Mouse (Mus musculus) G1E-ER4 (cell line): ENCODE data around the gene Etl4. TPM values are rescaled to one million over a fixed set of nuclear protein-coding genes. Genes with fewer than 3 reads are reported as not detected.

Experiments used
- GATA1 ChIP-seq: IDR thresholded peaks from one replicate; pipeline ENCODE4 v1.8.0; 2012; ENCODE audit warnings: low read length, inconsistent platforms
- polyA plus RNA-seq: library from polyadenylated mRNA; stranded (reverse); fragments of >175 nt; gene quantifications from 2 replicates; pipeline ENCODE4 v1.2.3, GENCODE M21; 2012

Gene Etl4
- polyA plus RNA-seq, 1 experiment, result not detected

- no peak for TF ChIP-seq GATA1
Measured at GRCm38 (mm10) chr2:20665309-20665971, 755.9 kb downstream of the Etl4 start.

- no peak for TF ChIP-seq GATA1
Measured at GRCm38 (mm10) chr2:20666051-20666478, 756.5 kb downstream of the Etl4 start.

GRCm38 (mm10) chr2:20667876-20668275 lies 758.3 kb downstream of the Etl4 start:
- TF ChIP-seq GATA1, result no peak

- no peak for TF ChIP-seq GATA1
Measured at GRCm38 (mm10) chr2:20669367-20669766, 759.8 kb downstream of the Etl4 start.

DNA sequence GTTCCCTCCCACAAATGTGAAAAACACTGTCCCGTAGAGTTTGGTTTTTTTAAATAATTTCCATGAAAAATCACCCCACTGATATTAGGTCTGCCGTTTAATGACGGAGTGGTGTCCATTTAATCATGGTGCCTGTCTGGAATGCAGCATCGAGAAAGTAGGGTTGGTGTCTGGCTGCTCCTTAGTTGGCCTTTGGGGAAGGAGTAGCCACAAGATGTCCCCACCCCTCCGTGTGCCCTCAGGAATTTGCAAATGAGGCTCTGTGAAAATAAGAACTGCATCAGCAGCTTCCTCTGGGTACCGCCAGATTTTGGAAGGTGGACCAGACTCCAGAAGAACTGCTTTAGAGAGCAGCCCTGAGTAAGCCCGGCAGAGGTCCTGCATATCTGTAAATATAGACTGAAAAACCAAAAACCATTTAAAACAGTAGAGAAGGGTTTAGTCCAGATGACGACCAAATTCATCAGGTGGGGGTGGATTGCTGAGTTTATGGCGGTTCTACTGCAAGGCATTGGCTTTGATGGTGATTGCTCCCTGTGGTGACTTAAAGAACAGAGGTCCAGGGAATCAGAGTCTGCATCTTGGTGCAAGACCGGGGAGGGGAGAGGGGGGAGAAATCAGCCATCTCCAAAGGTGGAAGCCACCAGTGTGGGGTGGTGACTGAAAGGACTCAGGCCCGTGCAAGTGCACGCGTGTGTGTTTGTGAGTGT lies 762.1 kb downstream of the Etl4 start:
- TF ChIP-seq GATA1, result no peak

DNA sequence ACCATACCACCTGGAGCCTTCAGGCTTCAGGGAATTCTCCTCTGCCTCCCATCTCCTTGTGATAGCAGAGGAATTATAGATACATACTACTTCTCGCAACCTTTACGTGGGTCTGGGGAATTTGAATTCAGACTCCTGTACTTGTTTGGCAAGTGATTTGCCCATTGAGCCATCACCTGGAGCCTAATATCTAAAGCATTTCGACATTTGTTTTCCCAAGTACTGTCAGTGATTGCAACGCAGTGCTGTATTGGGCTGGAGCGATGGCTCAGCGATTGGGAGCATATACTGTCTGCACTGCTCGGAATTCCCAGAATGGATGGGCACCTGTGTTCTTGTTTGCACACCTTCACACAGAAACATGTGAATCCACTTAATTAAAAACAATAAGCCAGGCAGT lies 762.7 kb downstream of the Etl4 start:
- no peak for TF ChIP-seq GATA1

DNA sequence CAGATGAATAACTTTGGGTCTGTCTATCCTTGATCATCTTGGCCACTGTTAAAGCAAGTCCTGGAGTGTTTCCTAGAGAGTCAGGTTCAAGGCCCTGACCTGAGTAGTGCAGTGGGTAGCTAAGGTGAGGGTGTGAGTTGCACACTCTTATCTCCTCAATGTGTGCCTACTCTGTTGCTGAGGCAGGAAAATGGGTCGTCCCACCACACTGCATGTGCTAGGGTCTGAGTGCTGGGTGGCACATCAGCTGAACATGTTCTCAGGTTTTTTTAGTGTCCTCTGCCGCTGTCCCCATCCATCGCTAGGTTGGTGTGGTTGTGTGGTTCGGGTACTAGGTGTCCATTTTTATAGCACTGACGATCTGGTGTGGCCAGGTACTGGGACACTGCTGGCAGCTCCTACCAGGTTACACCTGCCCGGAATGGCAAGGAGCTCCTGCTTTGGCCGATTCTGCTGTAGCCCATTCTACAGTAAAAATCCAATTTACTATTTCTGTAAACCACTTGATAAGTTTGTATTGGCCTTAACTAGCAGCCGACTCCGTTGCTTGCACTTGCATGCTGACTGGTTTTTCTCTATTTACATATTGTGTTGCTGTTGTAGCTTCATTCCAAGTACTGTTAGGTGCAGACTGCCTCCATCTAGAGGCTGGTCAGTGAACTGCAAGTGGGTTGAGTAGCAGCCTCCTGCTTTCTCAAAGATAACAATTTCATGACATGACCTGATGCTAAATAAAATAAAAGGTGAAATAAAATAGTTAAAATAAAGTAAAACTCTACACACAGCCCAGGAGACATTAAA lies 763.4 kb downstream of the Etl4 start:
- TF ChIP-seq GATA1, result no peak

GRCm38 (mm10) chr2:20676379-20676778 lies 766.8 kb downstream of the Etl4 start:
- TF ChIP-seq GATA1, result no peak

DNA sequence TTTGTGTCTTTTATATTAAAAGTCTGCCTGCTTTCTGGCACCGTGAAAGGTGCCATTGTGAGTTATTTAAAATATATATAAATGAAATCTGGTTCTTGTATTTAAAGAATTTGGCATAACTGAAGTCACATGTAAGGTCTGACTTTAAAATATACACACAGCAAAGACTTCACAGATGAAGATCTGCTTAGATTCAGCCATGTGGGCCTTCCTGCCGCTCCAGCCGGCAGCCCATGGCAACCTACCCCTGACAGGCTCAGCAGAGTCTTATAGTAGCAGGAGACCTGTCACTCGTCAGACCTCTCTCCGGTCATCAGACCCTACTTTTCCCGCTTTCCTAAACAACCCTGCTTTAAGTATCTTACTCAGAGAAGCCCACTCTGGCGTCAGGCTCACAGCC lies 769.2 kb downstream of the Etl4 start:
- no peak for TF ChIP-seq GATA1

DNA sequence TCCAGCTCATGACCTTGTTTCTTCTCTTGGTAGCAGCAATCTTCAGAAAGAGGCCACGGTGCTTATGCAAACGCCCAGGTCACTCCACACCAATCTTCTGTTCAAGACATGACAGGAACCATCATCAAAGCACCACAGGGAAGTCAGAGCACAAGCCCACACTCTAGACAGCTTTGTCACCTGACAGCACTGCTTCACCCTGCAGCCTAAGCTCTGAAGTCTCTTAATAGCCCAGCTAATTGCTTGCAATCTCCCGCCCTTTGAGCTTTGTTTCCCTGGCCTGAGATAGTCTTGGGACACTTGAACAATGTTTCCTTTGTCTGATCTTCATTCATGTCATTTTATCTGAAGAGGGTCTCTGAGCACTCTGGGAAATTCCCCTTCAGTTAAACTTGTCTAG lies 779.8 kb downstream of the Etl4 start:
- no peak for TF ChIP-seq GATA1

GRCm38 (mm10) chr2:20692898-20693297 lies 783.3 kb downstream of the Etl4 start:
- TF ChIP-seq GATA1, result no peak

- no peak for TF ChIP-seq GATA1
Measured at GRCm38 (mm10) chr2:20693772-20694171, 784.2 kb downstream of the Etl4 start.

- TF ChIP-seq GATA1, result no peak
Measured at GRCm38 (mm10) chr2:20697719-20698118, 788.1 kb downstream of the Etl4 start.

GRCm38 (mm10) chr2:20705110-20705509 lies 795.5 kb downstream of the Etl4 start:
- no peak for TF ChIP-seq GATA1

- TF ChIP-seq GATA1, result no peak
Measured at GRCm38 (mm10) chr2:20710589-20710988, 801.0 kb downstream of the Etl4 start.

DNA sequence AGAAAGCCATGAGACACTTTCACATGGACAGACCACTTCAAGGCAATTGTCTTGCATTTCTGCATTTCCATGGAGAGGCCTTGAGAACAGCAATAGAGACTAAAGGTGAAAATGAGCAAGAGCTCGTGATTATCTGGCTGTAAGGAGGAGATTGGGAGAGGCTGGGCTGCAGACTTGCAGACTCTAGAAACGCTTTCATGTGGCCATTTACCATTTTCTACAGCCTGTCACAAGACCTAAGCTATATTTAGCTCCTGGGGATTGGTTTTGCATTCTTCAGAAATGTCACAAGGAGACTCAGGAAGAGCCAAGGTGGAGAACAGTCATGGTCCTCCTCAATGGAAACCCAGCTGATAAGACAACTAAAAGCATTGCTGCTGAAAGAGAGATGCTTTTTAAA lies 801.4 kb downstream of the Etl4 start:
- no peak for TF ChIP-seq GATA1
